Mouse (Mus musculus): ENCODE data around the gene Col18a1.

GRCm38 (mm10) chr10:77197469-77198209, 31.3 kb upstream of the Col18a1 start:
- no peak for TF ChIP-seq POLR2A (IDR thresholded peaks at IDR 0.05; ENCODE audit: borderline replicate concordance, control insufficient read depth, low read depth, low read length)
- no peak for TF ChIP-seq CTCF (IDR thresholded peaks at IDR 0.05; ENCODE audit: control insufficient read depth, insufficient read depth, low read length)

Measured in bone marrow, adult 2 months (tissue).